Mouse (Mus musculus): ENCODE measurements around the gene Fabp1. TPM values are rescaled to one million over a fixed set of nuclear protein-coding genes. Genes with fewer than 3 reads are reported as not detected.

Fabp1 gene
- polyA plus RNA-seq, 1 experiment, result not detected

- TF ChIP-seq GATA1 (IDR thresholded peaks at IDR 0.05; ENCODE audit: low read length), result no peak
Observed at GRCm38 (mm10) chr6:71197636-71198535, 1.7 kb upstream of the Fabp1 start.

DNA sequence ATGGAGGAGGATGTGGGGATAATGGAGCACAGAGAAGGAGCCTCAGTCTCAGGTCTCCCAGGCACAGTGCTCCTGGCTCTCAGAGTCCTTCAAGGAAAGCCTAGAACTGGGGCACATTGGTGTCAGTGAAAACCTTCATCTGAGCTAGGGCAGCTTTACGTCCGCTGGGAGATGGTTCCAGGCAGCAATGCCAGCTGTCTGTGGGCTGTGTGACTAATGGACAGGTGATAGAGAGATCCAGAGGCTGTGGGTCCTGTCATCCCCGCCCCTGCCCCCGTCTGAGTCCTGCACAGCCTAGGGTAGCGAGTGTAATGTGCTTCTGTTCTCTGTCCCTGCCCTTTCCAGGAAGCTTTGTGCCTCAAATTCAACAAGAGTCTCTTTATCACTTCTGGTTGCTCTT is 2.3 kb downstream of the Fabp1 start:
- TF ChIP-seq GATA1 (IDR thresholded peaks at IDR 0.05; ENCODE audit: low read length), result no peak

DNA sequence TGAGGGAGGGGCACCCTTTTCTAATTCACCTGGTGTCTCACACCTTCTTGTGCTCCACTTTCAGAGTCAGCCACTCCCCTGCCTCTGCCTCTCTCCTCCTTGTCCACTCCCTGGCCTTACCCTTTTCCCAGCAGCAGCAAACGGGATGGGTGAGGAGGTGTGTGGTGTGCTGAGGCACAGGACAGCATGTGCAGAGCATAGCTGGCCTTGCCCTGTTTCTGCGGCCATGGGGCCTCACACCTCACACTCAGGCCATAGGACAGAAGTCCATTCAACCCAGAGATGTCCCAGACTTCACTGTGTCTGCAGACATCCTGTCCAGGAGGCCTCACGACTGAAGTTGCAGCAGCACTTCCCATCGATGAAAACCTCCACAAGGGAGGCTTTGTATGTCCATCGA is 4.0 kb downstream of the Fabp1 start:
- no peak for TF ChIP-seq GATA1 (IDR thresholded peaks at IDR 0.05; ENCODE audit: low read length)

DNA sequence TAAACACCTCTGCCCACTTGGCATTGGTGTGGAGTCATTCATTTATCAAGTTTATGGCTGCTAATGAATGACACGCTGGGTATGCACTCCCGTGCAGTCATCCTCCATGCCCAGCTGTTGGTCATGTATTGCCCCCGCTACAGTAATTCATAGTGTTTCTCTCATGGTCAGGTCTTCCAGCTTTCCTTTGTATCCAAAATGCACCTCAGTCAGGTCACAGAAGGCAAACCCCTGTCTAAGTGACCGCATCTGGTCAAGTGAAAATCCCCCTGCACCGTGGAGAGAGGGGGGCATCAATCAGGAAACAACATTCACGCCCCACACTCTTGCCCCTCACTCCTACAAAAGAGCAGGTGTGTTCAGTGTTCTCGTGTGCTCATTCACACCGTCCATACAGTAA is 4.5 kb downstream of the Fabp1 start:
- no peak for TF ChIP-seq GATA1 (IDR thresholded peaks at IDR 0.05; ENCODE audit: low read length)

DNA sequence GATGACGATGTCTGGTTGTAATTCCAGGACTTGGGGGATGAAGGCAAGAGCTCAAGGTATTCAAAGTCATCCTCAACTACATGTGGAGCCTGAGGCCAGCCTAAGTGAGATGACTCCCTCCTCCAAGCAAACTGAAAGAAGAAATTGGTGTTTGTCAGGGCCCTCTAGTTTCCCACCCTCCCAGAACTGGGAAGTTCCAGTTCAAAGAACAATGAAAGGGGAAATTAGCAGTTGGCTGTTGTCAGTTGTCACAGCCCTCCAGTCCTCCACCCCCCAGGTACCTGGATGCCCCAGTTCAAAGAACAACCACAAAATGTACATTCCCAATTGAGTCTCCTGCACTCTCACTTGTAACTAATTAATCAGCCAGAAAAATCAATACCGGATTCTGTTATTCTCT is 9.1 kb downstream of the Fabp1 start:
- TF ChIP-seq GATA1 (IDR thresholded peaks at IDR 0.05; ENCODE audit: low read length), result no peak

DNA sequence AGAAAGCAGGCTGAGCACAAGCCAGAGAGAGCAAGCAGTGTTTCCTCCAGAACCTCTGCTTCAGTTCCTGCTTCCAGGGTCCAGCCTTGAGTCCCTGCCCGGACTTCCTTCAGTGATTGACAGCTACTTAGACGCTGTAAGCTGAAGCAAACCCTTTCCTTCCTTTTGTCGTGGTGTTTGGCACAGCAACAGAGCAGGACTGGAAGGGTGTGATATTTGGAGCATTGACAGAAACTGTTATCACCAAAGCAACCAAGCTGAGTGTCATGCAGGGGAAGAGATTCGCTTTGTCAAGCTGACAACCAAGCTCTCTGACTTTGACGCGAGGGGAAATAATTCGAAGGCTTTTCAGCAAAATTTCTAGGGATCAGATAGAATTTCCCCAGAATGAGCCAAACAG is 12.3 kb downstream of the Fabp1 start:
- TF ChIP-seq GATA1 (IDR thresholded peaks at IDR 0.05; ENCODE audit: low read length), result no peak

DNA sequence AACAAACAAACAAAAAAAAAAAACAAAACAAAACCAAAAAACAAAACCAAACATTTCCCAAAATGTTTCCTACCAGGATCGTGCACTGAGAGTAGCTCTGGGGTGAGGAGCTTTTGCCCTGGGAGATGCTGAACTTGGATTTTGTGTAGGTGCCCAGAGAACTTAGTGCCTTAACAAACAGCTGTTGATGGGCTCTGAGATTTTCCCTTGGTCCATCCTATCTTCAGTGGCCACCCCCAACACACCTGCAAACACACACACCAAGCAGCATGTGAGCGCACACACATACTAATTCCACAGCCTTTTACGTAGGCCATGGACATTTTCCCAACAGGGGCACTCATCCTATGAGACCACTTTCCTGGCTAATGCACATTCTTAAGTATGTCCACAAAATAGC is 12.8 kb downstream of the Fabp1 start:
- no peak for TF ChIP-seq GATA1 (IDR thresholded peaks at IDR 0.05; ENCODE audit: low read length)

DNA sequence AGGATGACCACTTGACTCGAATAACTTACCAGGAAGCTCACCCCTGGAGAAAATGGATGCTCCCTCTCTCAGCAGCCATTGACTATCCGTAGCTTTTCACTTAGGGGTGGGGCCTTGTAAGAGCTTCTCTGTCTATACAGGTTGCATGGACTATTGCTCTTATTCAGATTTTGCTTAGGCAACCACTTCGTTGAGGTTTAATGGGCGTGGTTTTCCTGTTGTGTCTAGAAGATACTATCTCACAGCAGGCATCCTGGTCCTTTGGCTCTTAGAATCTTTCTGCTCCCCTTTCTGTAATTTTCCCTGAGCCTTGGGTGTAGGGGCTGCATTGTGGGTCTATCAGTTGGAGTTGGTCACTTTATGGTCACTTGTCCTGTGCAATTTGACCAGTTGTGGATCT is 21.9 kb downstream of the Fabp1 start:
- no peak for TF ChIP-seq GATA1 (IDR thresholded peaks at IDR 0.05; ENCODE audit: low read length)

DNA sequence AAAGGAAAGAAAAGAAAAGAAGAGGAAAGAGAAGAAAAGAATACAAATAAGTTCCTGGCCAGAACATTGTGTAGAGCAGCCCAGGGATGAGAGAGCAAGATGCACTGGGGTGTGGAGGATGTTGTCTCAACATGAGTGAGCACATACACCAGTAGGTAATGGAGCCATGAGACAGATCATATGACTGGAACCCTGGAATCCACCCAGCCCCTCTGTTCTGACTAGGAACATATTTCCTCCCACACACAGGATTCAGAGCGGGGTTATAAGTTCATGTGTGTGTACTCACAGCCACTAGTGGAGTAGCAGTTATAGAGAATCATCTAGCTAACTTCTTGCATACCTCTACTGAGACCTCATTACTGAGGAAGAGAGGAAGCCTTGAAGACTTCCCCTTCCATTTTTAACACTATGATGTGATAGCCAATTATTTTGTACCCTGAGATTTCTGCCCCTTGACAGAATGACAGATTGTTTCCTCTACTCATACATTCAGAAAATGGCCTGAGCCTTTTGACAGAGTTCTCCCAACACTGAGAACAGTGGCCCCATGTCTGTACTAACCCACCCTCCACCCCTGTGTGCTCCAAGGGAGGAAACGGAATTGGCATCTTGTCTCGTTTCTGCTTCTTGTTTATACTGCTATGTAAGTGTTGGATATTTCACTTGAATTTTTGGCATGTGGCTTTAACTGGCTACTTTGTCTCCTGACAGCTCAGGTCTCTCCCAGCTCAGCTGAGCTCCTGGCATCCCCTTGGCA is 24.7 kb downstream of the Fabp1 start:
- no peak for TF ChIP-seq GATA1 (IDR thresholded peaks at IDR 0.05; ENCODE audit: low read length)

DNA sequence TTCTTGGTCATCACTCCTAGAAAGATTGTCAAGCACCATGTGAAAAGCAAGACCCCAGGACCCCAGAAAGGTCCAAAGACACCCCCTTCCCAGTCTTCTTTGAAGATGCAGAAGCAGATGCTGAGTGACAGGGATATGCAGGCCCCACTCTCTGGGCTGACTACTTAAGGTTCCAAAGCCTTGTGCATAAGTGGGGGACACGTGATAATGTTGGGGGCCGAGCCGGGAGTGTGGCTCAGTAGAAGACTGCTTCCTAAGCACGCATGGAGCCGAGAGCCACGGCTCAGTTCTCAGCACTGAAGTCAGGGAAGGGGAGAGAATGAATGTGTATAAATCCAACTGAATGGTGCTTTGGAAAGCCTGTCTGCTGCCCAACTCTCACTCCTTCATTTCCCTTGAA is 26.9 kb downstream of the Fabp1 start:
- TF ChIP-seq GATA1 (IDR thresholded peaks at IDR 0.05; ENCODE audit: low read length), result no peak

DNA sequence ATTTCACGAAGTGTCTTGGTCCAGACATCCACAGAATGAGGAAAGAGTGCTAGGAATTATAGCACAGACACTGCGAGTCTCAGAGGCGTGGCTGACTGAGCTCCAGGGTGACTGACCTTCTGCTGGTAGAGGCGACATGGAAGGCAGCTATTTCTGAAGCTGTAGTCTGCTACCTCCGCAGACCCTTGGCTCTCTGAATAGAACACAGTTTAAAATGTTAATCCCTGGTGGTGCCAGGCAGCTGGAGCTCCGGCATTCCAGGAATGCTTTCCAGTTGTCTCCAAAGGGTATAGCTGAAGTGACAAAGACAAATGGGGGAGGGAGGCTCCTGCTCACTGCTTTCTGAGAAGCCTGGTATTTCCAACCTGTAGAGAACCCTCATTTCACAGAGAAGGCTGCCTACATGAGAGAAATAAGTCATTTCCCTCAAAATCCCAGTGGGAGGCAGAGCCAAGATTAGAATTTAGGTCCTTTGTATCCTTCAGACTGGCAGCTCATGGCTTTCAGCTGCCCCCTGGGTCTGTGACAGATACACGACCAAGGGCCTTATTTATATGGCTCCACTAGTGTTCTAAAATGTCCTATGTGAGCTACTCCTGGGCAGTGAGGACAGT is 27.6 kb downstream of the Fabp1 start:
- TF ChIP-seq GATA1 (IDR thresholded peaks at IDR 0.05; ENCODE audit: low read length), result no peak

DNA sequence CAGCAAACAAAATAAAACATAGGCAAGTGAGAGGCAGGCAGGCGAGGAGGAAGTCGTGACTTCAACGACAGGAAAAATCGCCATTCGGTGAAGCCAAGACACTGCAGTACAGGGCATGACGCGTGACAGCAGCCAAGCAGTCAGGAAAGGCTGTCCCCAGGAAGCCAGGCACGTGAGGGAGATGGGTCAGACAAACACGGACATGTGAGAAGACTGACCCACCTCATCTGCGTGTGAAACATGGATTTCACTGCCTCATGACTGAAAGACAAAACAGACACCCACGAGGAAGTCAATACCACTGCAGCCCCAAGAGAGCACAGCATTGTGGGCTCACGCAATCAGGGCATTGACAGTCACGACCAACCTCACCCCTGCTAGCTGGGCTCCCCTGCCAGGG is 35.5 kb downstream of the Fabp1 start:
- TF ChIP-seq GATA1 (IDR thresholded peaks at IDR 0.05; ENCODE audit: low read length), result no peak

GRCm38 (mm10) chr6:71235944-71236343 is 36.3 kb downstream of the Fabp1 start:
- TF ChIP-seq GATA1 (IDR thresholded peaks at IDR 0.05; ENCODE audit: low read length), result no peak

DNA sequence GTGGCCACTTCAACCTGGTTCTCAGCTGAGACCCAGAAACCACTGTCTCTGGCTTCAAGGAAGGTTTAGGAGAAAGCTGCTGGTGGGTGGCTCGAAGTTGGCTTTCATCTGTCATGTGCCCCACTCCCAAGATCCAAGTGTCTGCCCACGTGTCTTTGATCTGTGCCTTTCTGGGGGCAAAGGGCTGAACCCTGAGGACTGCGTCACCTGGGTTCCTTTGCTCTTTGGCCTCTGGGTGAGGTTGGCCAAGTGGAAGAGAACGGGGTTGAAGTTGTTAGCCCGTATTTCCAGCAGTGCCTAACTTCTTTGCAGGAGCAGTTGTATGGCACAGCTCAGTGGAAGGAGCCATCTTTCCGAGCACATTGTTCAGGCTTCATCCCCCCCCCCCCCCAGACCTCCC is 36.9 kb downstream of the Fabp1 start:
- TF ChIP-seq GATA1 (IDR thresholded peaks at IDR 0.05; ENCODE audit: low read length), result no peak

DNA sequence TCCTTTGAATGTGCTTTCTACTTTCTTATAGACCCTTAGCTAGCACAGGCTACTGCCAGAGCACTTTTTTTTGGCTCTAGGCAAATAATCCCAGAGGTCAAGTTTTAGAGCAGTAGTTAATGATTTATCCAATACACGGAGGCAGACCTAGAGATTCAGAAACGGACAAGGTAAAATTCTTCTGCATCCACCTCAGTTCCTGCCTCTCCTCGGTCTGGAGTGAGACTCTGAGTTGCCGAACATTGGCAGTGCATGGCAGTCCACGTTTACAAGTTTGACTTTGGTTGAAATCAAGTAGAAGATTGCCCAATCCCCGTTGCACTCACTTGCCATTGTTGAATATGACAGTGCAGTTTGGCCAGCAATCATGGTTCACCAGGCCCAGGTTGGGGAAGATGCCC is 37.4 kb downstream of the Fabp1 start:
- no peak for TF ChIP-seq GATA1 (IDR thresholded peaks at IDR 0.05; ENCODE audit: low read length)

DNA sequence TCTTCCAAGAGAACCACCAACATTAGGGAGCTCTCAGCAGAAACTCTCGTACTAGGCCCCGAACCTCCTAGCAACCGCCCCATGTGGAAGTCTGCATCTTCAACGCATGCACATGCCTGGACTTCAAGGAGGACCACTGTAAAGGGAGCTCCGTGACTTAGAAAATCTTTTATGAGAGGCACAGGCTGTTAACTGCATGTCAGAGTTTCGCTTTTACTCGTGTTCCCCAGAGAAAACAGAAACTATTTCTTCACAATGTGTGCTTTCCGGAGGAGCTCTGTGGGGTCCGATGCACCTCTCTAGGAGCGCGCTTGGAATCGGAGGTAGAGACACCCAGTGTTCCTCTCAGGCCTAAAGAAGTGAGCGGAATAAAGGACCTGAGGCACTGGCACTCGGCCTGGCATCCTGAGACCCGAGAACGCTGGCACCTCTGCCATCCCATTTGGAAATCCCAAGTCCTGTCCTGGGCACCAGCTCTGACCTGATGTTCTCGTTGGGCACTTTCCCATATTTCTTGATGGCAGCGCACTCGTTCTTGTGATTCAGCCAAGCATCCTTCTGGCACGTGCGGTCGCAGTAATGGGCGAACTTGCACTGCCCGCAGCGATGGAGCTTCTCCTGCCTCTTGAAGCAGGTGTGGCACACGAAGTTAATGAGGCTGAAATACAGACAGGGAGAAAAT is 39.6 kb downstream of the Fabp1 start:
- TF ChIP-seq GATA1 (IDR thresholded peaks at IDR 0.05; ENCODE audit: low read length), result no peak
